Mouse (Mus musculus): Measurements from ENCODE around the gene Ufsp1.

Gene Ufsp1

DNA sequence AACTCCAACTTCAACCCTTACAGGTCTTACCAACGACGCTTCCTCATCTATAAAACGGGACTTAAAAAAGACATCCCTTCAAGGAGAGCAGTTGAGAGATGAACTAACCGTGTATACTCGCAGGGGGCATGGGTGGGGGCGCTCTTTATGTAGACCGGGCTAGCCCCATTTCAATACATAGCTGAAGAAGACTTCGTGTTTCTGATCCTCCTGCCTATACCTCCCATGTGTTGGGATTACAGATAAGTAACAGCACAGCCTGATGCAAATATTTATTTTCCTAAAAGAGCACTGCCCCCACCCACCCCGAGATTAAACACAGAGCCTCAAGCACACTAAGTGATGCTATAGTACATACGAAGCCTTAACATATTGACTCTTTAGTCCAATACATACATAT lies 39.9 kb downstream of the Ufsp1 start:
- no peak for DNase-seq

- DNase-seq, result no peak
Observed at GRCm38 (mm10) chr5:137335066-137335465, 40.6 kb downstream of the Ufsp1 start.

DNA sequence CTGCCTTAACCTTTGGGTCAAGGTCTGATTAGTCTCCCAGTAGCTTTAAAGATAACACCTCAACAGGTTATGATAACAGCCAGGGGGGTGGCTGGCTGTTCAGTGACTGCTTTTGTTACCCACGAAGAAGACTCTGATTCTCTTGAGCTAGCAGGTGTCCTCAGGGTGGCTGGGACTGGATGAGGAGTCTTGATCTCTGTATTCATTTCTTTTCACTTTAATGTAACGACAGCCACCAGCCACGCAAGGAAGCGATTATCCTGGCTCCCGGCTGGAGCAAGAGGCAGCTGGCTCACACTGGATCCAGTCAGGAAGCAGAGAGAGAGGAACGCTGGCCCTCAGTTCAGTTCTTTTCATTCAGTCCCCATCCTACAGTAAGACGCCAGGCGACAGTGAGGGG lies 42.8 kb downstream of the Ufsp1 start:
- no peak for DNase-seq

DNA sequence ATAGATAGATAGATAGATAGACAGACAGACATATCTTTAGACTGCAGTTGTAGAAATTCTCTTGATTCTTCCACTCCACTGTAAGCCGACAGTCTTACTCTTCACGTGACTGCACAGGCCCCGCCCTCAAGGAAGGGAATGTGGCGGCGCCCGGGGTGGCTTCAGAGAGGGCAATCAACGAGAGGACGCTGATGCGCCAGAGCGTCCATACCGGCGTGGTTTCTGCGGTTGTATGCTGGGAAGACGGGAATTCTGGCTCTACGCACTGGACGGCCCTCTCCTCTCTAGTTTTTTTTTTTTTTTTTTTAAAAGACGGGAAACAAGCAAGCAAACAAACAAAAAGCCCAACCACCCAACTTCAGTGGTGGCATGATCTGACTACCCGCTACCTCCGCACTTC lies 43.8 kb downstream of the Ufsp1 start:
- DNase-seq, result peak; percentile 92 to 96

- peak in 1 of 2 experiments; percentile 37 for DNase-seq
Observed at GRCm38 (mm10) chr5:137338663-137339289, 44.3 kb downstream of the Ufsp1 start.

DNA sequence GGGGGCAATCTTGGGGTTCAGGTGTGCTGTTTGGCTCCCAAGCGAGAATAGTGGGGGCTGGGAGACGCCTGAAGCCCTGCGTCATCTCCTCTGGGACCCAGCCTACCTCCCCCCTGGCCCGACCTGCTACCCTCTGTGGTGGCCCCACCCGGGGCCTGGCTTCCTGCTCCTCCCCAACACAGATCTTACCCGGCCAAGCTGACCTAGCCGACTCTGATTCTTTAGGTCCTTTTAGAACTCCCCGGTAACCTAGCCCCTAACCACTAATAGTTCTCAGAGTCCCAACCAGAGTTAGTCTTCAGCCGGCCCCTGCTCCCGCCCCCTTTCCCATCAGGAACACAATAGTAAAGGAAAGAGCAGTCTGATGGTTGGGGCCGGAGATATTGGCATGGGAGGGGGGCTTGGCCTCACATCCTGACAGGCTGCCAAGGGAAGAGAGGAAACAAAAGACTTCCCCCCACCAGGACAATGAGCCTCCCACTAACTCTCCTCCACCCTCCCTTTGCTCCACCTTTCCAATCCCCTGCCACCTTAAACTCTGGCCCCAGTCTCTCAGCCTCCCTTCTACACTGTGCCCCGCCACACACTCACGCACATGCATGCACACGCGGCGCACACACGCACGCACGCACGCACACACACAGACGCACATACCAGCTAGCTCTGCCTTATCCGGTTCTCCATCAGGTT lies 45.0 kb downstream of the Ufsp1 start:
- DNase-seq, result peak; percentile 41 to 43

- no peak for DNase-seq
Observed at GRCm38 (mm10) chr5:137340222-137340621, 45.8 kb downstream of the Ufsp1 start.

- DNase-seq, result no peak
Observed at GRCm38 (mm10) chr5:137342407-137343012, 48.1 kb downstream of the Ufsp1 start.

- no peak for DNase-seq
Observed at GRCm38 (mm10) chr5:137343412-137343811, 49.0 kb downstream of the Ufsp1 start.

DNA sequence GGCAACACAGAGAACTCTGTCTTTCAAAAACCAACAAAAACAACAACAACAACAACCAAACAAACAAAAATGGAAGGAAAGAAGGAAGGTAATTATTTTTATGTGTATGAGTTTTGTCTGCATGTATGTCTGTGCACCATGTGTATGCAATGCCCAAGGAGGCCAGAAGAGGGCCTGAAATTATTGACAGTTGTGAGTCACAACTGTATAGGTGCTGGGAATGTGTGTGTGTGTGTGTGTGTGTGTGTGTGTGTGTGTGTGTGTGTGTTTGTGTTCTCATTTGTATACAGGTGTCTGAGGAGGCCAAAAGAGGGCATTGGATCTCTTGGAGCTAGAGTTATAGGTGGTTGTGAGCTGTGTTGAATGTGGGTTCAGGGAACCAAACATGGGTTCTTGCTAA lies 49.4 kb downstream of the Ufsp1 start:
- no peak for DNase-seq
